Mouse (Mus musculus) olfactory bulb, adult 2 months (tissue): ENCODE measurements around the gene Lst1.

Experiments used
- CTCF ChIP-seq: fragments of 200-500 bp; IDR thresholded peaks from 2 replicates; pipeline ENCODE4 v1.5.1; 2012; ENCODE audit warnings: low read depth, mild to moderate bottlenecking, low read length, moderate library complexity; ENCODE audit not compliant: insufficient read depth
- POLR2A ChIP-seq: fragments of 200-500 bp; IDR thresholded peaks from 2 replicates; pipeline ENCODE4 v1.6.1; 2012; ENCODE audit warnings: mild to moderate bottlenecking, low read depth, low read length, moderate library complexity; ENCODE audit not compliant: insufficient read depth

- no peak for TF ChIP-seq CTCF
- TF ChIP-seq POLR2A, result no peak
These were observed 894 bp downstream of the Lst1 start for GRCm38 (mm10) chr17:35187345-35187744.
